8 mouse cellular contexts compared by ENCODE assay signal in genomic region chr1:165091721-165092120, GRCm38 (mm10).
DNase-seq lines count a peak whose midpoint lies in the region; ATAC-seq and TF ChIP-seq lines count a peak whose summit lies in the region.

No protein-coding gene starts in this region.

- ATAC-seq in hindbrain, embryonic 11.5 days (ENCODE audit: low FRiP score), result peak; percentile 68
- ATAC-seq in midbrain, embryonic 15.5 days (replicated peaks), result peak; percentile 96

- 0 out of 2 replicates have a peak overlapping the region, but pooled peaks have one; percentile 27 for H3K9ac ChIP-seq in hindbrain, embryonic 11.5 days (ENCODE audit: low read depth, low read length)
- H3K9ac ChIP-seq in midbrain, embryonic 15.5 days, result no peak overlapping the region

- H3K4me1 ChIP-seq in hindbrain, embryonic 11.5 days (replicated peaks; ENCODE audit: control insufficient read depth, insufficient read depth, low read length), result no peaks in the 10 kb centered on the region
- peaks cover 14% of the 10 kb centered on the region for H3K4me1 ChIP-seq in midbrain, embryonic 15.5 days
- peaks cover 4% of the 10 kb centered on the region; the same call in 1 of the 2 replicates for H3K4me1 ChIP-seq in testis, adult 2 months (ENCODE audit: control insufficient read depth, insufficient read depth, low read length)

- WGBS in hindbrain, embryonic 11.5 days, result 17% methylated on average over 15 of the region's 15 CpGs
- WGBS in midbrain, embryonic 15.5 days, result 7% methylated on average over 15 of the region's 15 CpGs

- no peak overlapping the region for H3K27ac ChIP-seq in hindbrain, embryonic 11.5 days (ENCODE audit: low read depth, low read length)
- H3K27ac ChIP-seq in midbrain, embryonic 15.5 days, result peak overlapping the region; percentile 73
- H3K27ac ChIP-seq in testis, adult 2 months (ENCODE audit: control insufficient read depth, insufficient read depth, low read depth, low read length), result peak overlapping the region; percentile 51

- peak overlapping the region; percentile 14 for H3K4me3 ChIP-seq in hindbrain, embryonic 11.5 days (ENCODE audit: low read depth, low read length)
- peak overlapping the region; percentile 32 for H3K4me3 ChIP-seq in midbrain, embryonic 15.5 days
- H3K4me3 ChIP-seq in testis, adult 2 months (ENCODE audit: control insufficient read depth, low read depth, low read length), result peak overlapping the region; percentile 96

- TF ChIP-seq POLR2A in testis, adult 2 months (IDR thresholded peaks at IDR 0.05; ENCODE audit: control insufficient read depth, low read depth, low read length), result peak; percentile 85; the same call in 1 of the 2 replicates

- H3K9me3 ChIP-seq in hindbrain, embryonic 11.5 days (ENCODE audit: control insufficient read depth, low read length), result no peaks in the 10 kb centered on the region
- H3K9me3 ChIP-seq in midbrain, embryonic 15.5 days, result 0 out of 2 replicates have a peak, but pooled peaks cover under 1% of the 10 kb centered on the region

- H3K27me3 ChIP-seq in hindbrain, embryonic 11.5 days (ENCODE audit: control insufficient read depth, insufficient read depth, low read length), result no peaks in the 10 kb centered on the region
- H3K27me3 ChIP-seq in midbrain, embryonic 15.5 days (replicated peaks), result no peaks in the 10 kb centered on the region
- H3K27me3 ChIP-seq in testis, adult 2 months (ENCODE audit: control insufficient read depth, insufficient read depth, low read length), result no peaks in the 10 kb centered on the region

- TF ChIP-seq CTCF in testis, adult 2 months (IDR thresholded peaks at IDR 0.05; ENCODE audit: control insufficient read depth, insufficient read depth, insufficient replicate concordance, low read depth, low read length), result no peak

- H3K36me3 ChIP-seq in hindbrain, embryonic 11.5 days (ENCODE audit: control insufficient read depth, insufficient read depth, low read length), result no peaks in the 10 kb centered on the region
- H3K36me3 ChIP-seq in midbrain, embryonic 15.5 days (replicated peaks), result no peaks in the 10 kb centered on the region
- H3K36me3 ChIP-seq in testis, adult 2 months (ENCODE audit: control insufficient read depth, insufficient read depth, low read length), result no peaks in the 10 kb centered on the region

- H3K4me2 ChIP-seq in hindbrain, embryonic 11.5 days (replicated peaks; ENCODE audit: low read depth, low read length), result peak overlapping the region; percentile 25
- H3K4me2 ChIP-seq in midbrain, embryonic 15.5 days, result peak overlapping the region; percentile 52

- peak; percentile 87 for DNase-seq in CD4-positive helper T cell, adult 2 months (ENCODE audit: low read depth, low spot score)
- DNase-seq in CD8-positive naive resting alpha-beta T cell, adult 2 months (ENCODE audit: low read depth in 2 of 2, low spot score in 2 of 2), result peak; percentile 31 to 57
- DNase-seq in embryo, embryonic 10.5 days (ENCODE audit: low spot score), result peak; percentile 49
- peak; percentile 49 for DNase-seq in hindbrain, embryonic 11.5 days (ENCODE audit: low spot score)
- DNase-seq in left cerebral cortex, adult 9 months (ENCODE audit: low spot score in 2 of 2), result peak; percentile 87 to 89
- DNase-seq in urinary bladder, postnatal 36 days (ENCODE audit: low spot score in 2 of 2), result no peak

Comparison
In these comparisons a context has a peak if more than half of its experiments do, and no peak if none do; other contexts are left out.
1. DNase-seq: peak in CD4-positive helper T cell, adult 2 months (single experiment), CD8-positive naive resting alpha-beta T cell, adult 2 months (2 of 2), embryo, embryonic 10.5 days (single experiment), hindbrain, embryonic 11.5 days (single experiment) and left cerebral cortex, adult 9 months (2 of 2); none in urinary bladder, postnatal 36 days (0 of 2).
2. H3K4me3 ChIP-seq: peak in every context shown above with its lines; median percentile 96 in testis, adult 2 months; 32 in midbrain, embryonic 15.5 days; 14 in hindbrain, embryonic 11.5 days.